Mouse (Mus musculus) limb, embryonic 12.5 days (tissue): ENCODE results near the gene Cpa2. TPM values are rescaled to one million over a fixed set of nuclear protein-coding genes. Genes with fewer than 3 reads are reported as not detected.

ENCODE experiments used
- ATAC-seq: fragments of 200-750 bp; cut with Nextera tagmentation; 2 replicates; pipeline ENCODE4 v1.8.0; 2017; ENCODE audit warnings: low read depth, moderate TSS enrichment; ENCODE audit not compliant: insufficient number of reproducible peaks, insufficient read depth, low FRiP score, low TSS enrichment
- H3K27ac ChIP-seq: fragments of 300-500 bp; sonication (generic); 2 replicates; pipeline ENCODE4 v1.5.1; 2016; ENCODE audit warnings: mild to moderate bottlenecking, moderate library complexity
- H3K27me3 ChIP-seq: fragments of 300-500 bp; sonication (generic); 2 replicates; pipeline ENCODE4 v1.6.1; 2016; ENCODE audit warnings: mild to moderate bottlenecking, moderate library complexity
- H3K36me3 ChIP-seq: fragments of 300-500 bp; sonication (generic); 2 replicates; pipeline ENCODE4 v1.6.1; 2016; ENCODE audit warnings: mild to moderate bottlenecking, moderate library complexity
- H3K4me1 ChIP-seq: fragments of 300-500 bp; sonication (generic); replicated peaks from 2 replicates; pipeline ENCODE4 v1.6.1; 2016
- H3K4me2 ChIP-seq: fragments of 300-500 bp; sonication (generic); 2 replicates; pipeline ENCODE4 v1.6.1; 2016; ENCODE audit warnings: mild to moderate bottlenecking, moderate library complexity
- H3K4me3 ChIP-seq: fragments of 300-500 bp; sonication (generic); replicated peaks from 2 replicates; pipeline ENCODE4 v1.5.1; 2016; ENCODE audit warnings: mild to moderate bottlenecking
- H3K9ac ChIP-seq: fragments of 300-500 bp; sonication (generic); replicated peaks from 2 replicates; pipeline ENCODE4 v1.6.1; 2016; ENCODE audit warnings: mild to moderate bottlenecking, moderate library complexity
- H3K9me3 ChIP-seq: fragments of 300-500 bp; sonication (generic); 2 replicates; pipeline ENCODE4 v1.6.1; 2016; ENCODE audit warnings: mild to moderate bottlenecking, moderate library complexity
- WGBS: fragments of 180-500 bp; shearing (Covaris S2); methylation state at CpG from one replicate; pipeline ENCODE4 v1.1.7; 2016; 5-methylcytosine and 5-hydroxymethylcytosine counted together
- polyA plus RNA-seq: library from polyadenylated mRNA; unstranded; fragments of >200 nt; fragmentation: Nextera tagmentation; extraction: Ambion mirVana; gene quantifications from 2 replicates; pipeline ENCODE4 v1.2.1, GENCODE M21; 2016

The Cpa2 gene
- 23.7 and 28.1 TPM in 2 replicates for polyA plus RNA-seq

GRCm38 (mm10) chr6:30541009-30541799 is at the start of gene Cpa2:
Cpa2 (plus strand) TSS chr6:30541582.
- Histone ChIP-seq H3K4me2 (no peak within 1 kb of the TSS), H3K4me1 (peaks cover 71% of the 10 kb centered on the region), H3K27me3 (no peaks in the 10 kb centered on the region), H3K27ac (peak within 1 kb of the TSS; percentile 98), H3K4me3 (no peak within 1 kb of the TSS), H3K9me3 (no peaks in the 10 kb centered on the region), H3K9ac (no peak within 1 kb of the TSS), H3K36me3 (no peaks in the 10 kb centered on the region)
- ATAC-seq: no peak
- 44% methylated on average over 11 of the region's 11 CpGs for WGBS

- H3K36me3 ChIP-seq: peaks cover 74% of the 10 kb centered on the region
- no peak overlapping the region for H3K9ac ChIP-seq
- no peak for ATAC-seq
- no peaks in the 10 kb centered on the region; the same call in 1 of the 2 replicates for H3K4me1 ChIP-seq
- H3K9me3 ChIP-seq: no peaks in the 10 kb centered on the region
- H3K27me3 ChIP-seq: no peaks in the 10 kb centered on the region
- 81% methylated on average over 3 of the region's 3 CpGs for WGBS
- no peak overlapping the region for H3K27ac ChIP-seq
- no peak overlapping the region for H3K4me3 ChIP-seq
- H3K4me2 ChIP-seq: no peak overlapping the region
These were observed 42.3 kb upstream of the Cpa2 start for GRCm38 (mm10) chr6:30499049-30499448.

GRCm38 (mm10) chr6:30508824-30509223 is 32.6 kb upstream of the Cpa2 start:
- 10% methylated on average over 2 of the region's 2 CpGs for WGBS
- Histone ChIP-seq H3K4me1 (peaks cover 7% of the 10 kb centered on the region), H3K9me3 (no peaks in the 10 kb centered on the region), H3K4me2 (peak overlapping the region; percentile 65), H3K36me3 (peaks cover 30% of the 10 kb centered on the region), H3K27ac (peak overlapping the region; percentile 98), H3K9ac (peak overlapping the region; percentile 74), H3K27me3 (no peaks in the 10 kb centered on the region), H3K4me3 (peak overlapping the region; percentile 56)
- no peak for ATAC-seq

GRCm38 (mm10) chr6:30509265-30510239 is 31.8 kb upstream of the Cpa2 start, which contains the start of the genes Tmem209 and Ssmem1:
Tmem209 (minus strand) TSS chr6:30509783.
Ssmem1 (plus strand) TSS chr6:30509849.
- WGBS: 1% methylated on average over 37 of the region's 37 CpGs
- ATAC-seq: peak; percentile 96

GRCm38 (mm10) chr6:30510291-30510690 is 31.1 kb upstream of the Cpa2 start:
- no peak overlapping the region; the same call in 1 of the 2 replicates for H3K4me3 ChIP-seq
- no peaks in the 10 kb centered on the region for H3K27me3 ChIP-seq
- H3K9me3 ChIP-seq: no peaks in the 10 kb centered on the region
- peak overlapping the region; percentile 98 for H3K27ac ChIP-seq
- no peak for ATAC-seq
- 63% methylated on average over 5 of the region's 5 CpGs for WGBS
- peak overlapping the region; percentile 74; the same call in 1 of the 2 replicates for H3K9ac ChIP-seq
- peaks cover 20% of the 10 kb centered on the region for H3K4me1 ChIP-seq
- peaks cover 19% of the 10 kb centered on the region for H3K36me3 ChIP-seq
- H3K4me2 ChIP-seq: peak overlapping the region; percentile 52

More at GRCm38 (mm10) chr6:30509265-30510239, 31.8 kb upstream of the Cpa2 start, which contains the start of the genes Tmem209 and Ssmem1:
- H3K4me1 ChIP-seq: peaks cover 15% of the 10 kb centered on the region
- H3K9me3 ChIP-seq: no peaks in the 10 kb centered on the region
- peaks cover 25% of the 10 kb centered on the region for H3K36me3 ChIP-seq
- peak within 1 kb of the TSS; percentile 56 for H3K4me3 ChIP-seq
- peak within 1 kb of the TSS; percentile 74 for H3K9ac ChIP-seq
- no peaks in the 10 kb centered on the region for H3K27me3 ChIP-seq
- peak within 1 kb of the TSS; percentile 98 for H3K27ac ChIP-seq
- peak within 1 kb of the TSS; percentile 65 for H3K4me2 ChIP-seq

- H3K4me2 ChIP-seq: no peak overlapping the region
- WGBS: 4% methylated on average over 9 of the region's 9 CpGs
- H3K9me3 ChIP-seq: no peaks in the 10 kb centered on the region
- no peak for ATAC-seq
- peak overlapping the region; percentile 72 for H3K27ac ChIP-seq
- no peaks in the 10 kb centered on the region for H3K27me3 ChIP-seq
- no peaks in the 10 kb centered on the region for H3K36me3 ChIP-seq
- H3K4me3 ChIP-seq: no peak overlapping the region
- H3K9ac ChIP-seq: no peak overlapping the region
- H3K4me1 ChIP-seq: peaks cover 28% of the 10 kb centered on the region
These were observed 27.1 kb upstream of the Cpa2 start for GRCm38 (mm10) chr6:30514242-30514641.

- WGBS: 68% methylated on average over 11 of the region's 11 CpGs
- Histone ChIP-seq H3K27me3 (no peaks in the 10 kb centered on the region), H3K27ac (no peak overlapping the region), H3K9me3 (no peaks in the 10 kb centered on the region), H3K4me2 (no peak overlapping the region), H3K36me3 (no peaks in the 10 kb centered on the region), H3K4me1 (peaks cover 17% of the 10 kb centered on the region), H3K9ac (no peak overlapping the region), H3K4me3 (no peak overlapping the region)
- no peak for ATAC-seq
These were observed 21.0 kb upstream of the Cpa2 start for GRCm38 (mm10) chr6:30520400-30520799.

- WGBS: 22% methylated on average over 7 of the region's 7 CpGs
- H3K36me3 ChIP-seq: no peaks in the 10 kb centered on the region
- 0 out of 2 replicates have a peak overlapping the region, but pooled peaks have one; percentile 12 for H3K9ac ChIP-seq
- ATAC-seq: no peak
- H3K27ac ChIP-seq: peak overlapping the region; percentile 99
- no peaks in the 10 kb centered on the region for H3K9me3 ChIP-seq
- peak overlapping the region; percentile 34; the same call in 1 of the 2 replicates for H3K4me2 ChIP-seq
- peaks cover 53% of the 10 kb centered on the region for H3K4me1 ChIP-seq
- H3K27me3 ChIP-seq: no peaks in the 10 kb centered on the region
- H3K4me3 ChIP-seq: no peak overlapping the region
These were observed 15.7 kb upstream of the Cpa2 start for GRCm38 (mm10) chr6:30525456-30526332.

- 0 out of 2 replicates have a peak overlapping the region, but pooled peaks have one; percentile 11 for H3K4me3 ChIP-seq
- peaks cover 53% of the 10 kb centered on the region for H3K4me1 ChIP-seq
- peak overlapping the region; percentile 99 for H3K27ac ChIP-seq
- peak overlapping the region; percentile 12; the same call in 1 of the 2 replicates for H3K9ac ChIP-seq
- H3K4me2 ChIP-seq: peak overlapping the region; percentile 34
- whole genome bisulfite sequencing: 4% methylated on average over 19 of the region's 19 CpGs
- H3K27me3 ChIP-seq: no peaks in the 10 kb centered on the region
- peak; percentile 24; the same call in 1 of the 2 replicates for ATAC-seq
- no peaks in the 10 kb centered on the region for H3K36me3 ChIP-seq
- no peaks in the 10 kb centered on the region for H3K9me3 ChIP-seq
These were observed 14.5 kb upstream of the Cpa2 start for GRCm38 (mm10) chr6:30526586-30527515.
